18 mouse cellular contexts compared by ENCODE assay signal in the genomic region with DNA sequence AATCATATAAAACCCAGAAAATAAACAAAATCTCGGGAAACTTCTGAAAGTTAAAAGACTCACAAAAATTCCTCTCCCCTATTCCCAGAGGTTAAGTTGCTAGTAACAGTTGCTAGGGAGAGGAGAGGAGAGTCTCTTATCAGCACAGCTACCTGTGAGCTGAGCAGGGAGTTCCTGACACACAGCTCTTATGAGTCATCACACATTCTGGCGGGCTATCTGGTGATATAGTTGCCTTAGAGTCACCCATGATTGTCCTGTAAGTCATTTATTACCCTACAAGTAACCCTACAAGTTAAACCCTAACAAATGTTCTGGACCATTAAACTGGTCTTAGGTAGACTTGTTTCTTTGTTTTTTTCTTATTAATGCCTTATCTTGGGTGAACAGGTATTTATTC.
A peak's percentile ranks its signal among the peaks of the same experiment; 100 is the strongest.
DNase-seq lines count a peak whose midpoint lies in the region; ATAC-seq and TF ChIP-seq lines count a peak whose summit lies in the region.
"Had no signal": no experiment of that assay in that cellular context is flagged by ENCODE, and none has a peak within 500 bp of the region (broad histone marks: within the 10 kb centered on the region; RNA-seq: fewer than 3 reads in every experiment).

No protein-coding gene starts in this region.

- H3K4me2 ChIP-seq in kidney, embryonic 14.5 days (replicated peaks; ENCODE audit: low read depth, low read length) = no peak overlapping the region
- H3K4me2 ChIP-seq in intestine, embryonic 14.5 days (ENCODE audit: low read length) = no peak overlapping the region
- no peak overlapping the region for H3K4me2 ChIP-seq in intestine, postnatal 0 days (replicated peaks; ENCODE audit: low read depth)
- H3K4me2 ChIP-seq in stomach, postnatal 0 days (replicated peaks; ENCODE audit: low read depth) = no peak overlapping the region
- H3K4me2 ChIP-seq: embryonic facial prominence, embryonic 12.5 days; forebrain, embryonic 15.5 days; heart, embryonic 11.5 days had no signal

- no peak overlapping the region for H3K9ac ChIP-seq in kidney, embryonic 14.5 days (ENCODE audit: low read depth, low read length)
- H3K9ac ChIP-seq in intestine, embryonic 14.5 days (ENCODE audit: low read length) = no peak overlapping the region
- no peak overlapping the region for H3K9ac ChIP-seq in intestine, postnatal 0 days (ENCODE audit: low read depth, low read length)
- no peak overlapping the region for H3K9ac ChIP-seq in stomach, postnatal 0 days (ENCODE audit: low read length)
- H3K9ac ChIP-seq: embryonic facial prominence, embryonic 12.5 days; forebrain, embryonic 15.5 days had no signal

- ATAC-seq in kidney, embryonic 14.5 days (ENCODE audit: low FRiP score, low TSS enrichment) = peak; percentile 68; the same call in 1 of the 2 replicates
- peak; percentile 94 for ATAC-seq in intestine, embryonic 14.5 days (replicated peaks; ENCODE audit: low FRiP score, low TSS enrichment, low read depth)
- peak; percentile 78 for ATAC-seq in intestine, postnatal 0 days
- peak; percentile 79 for ATAC-seq in stomach, postnatal 0 days (ENCODE audit: low FRiP score, low TSS enrichment)
- ATAC-seq: activated CD4-positive, CD25-positive, alpha-beta regulatory T cell, adult 4 months; forebrain, embryonic 15.5 days; Patski had no signal

- no peak for TF ChIP-seq CTCF in intestine, postnatal 0 days (IDR thresholded peaks at IDR 0.05; ENCODE audit: low read depth)
- TF ChIP-seq CTCF in stomach, postnatal 0 days (IDR thresholded peaks at IDR 0.05; ENCODE audit: low read depth) = no peak

- no peak overlapping the region for H3K27ac ChIP-seq in kidney, embryonic 14.5 days (ENCODE audit: low read depth, low read length)
- H3K27ac ChIP-seq in intestine, embryonic 14.5 days (ENCODE audit: low read depth) = no peak overlapping the region
- no peak overlapping the region for H3K27ac ChIP-seq in intestine, postnatal 0 days (ENCODE audit: low read depth, low read length)
- H3K27ac ChIP-seq in stomach, postnatal 0 days (replicated peaks) = no peak overlapping the region
- no peak overlapping the region for H3K27ac ChIP-seq in hindbrain, embryonic 10.5 days
- H3K27ac ChIP-seq: embryonic facial prominence, embryonic 12.5 days; forebrain, embryonic 15.5 days; heart, adult 2 months had no signal

- H3K9me3 ChIP-seq in kidney, embryonic 14.5 days (ENCODE audit: control insufficient read depth, low read length) = no peaks in the 10 kb centered on the region
- no peaks in the 10 kb centered on the region for H3K9me3 ChIP-seq in intestine, embryonic 14.5 days (ENCODE audit: control insufficient read depth, low read length)
- no peaks in the 10 kb centered on the region for H3K9me3 ChIP-seq in intestine, postnatal 0 days (ENCODE audit: control insufficient read depth)
- H3K9me3 ChIP-seq in stomach, postnatal 0 days (ENCODE audit: control insufficient read depth, low read length) = no peaks in the 10 kb centered on the region
- no peaks in the 10 kb centered on the region for H3K9me3 ChIP-seq in hindbrain, embryonic 10.5 days
- H3K9me3 ChIP-seq: embryonic facial prominence, embryonic 12.5 days; forebrain, embryonic 15.5 days had no signal

- 33% methylated on average over 2 of the region's 2 CpGs for WGBS in kidney, embryonic 14.5 days
- WGBS in intestine, embryonic 14.5 days = 20% methylated on average over 2 of the region's 2 CpGs
- WGBS in intestine, postnatal 0 days = 18% methylated on average over 2 of the region's 2 CpGs
- 16% methylated on average over 2 of the region's 2 CpGs for WGBS in stomach, postnatal 0 days
- WGBS in hindbrain, embryonic 10.5 days = 69% methylated on average over 2 of the region's 2 CpGs

- no peaks in the 10 kb centered on the region for H3K4me1 ChIP-seq in kidney, embryonic 14.5 days (ENCODE audit: control insufficient read depth, insufficient read depth, low read length)
- no peaks in the 10 kb centered on the region for H3K4me1 ChIP-seq in intestine, embryonic 14.5 days (replicated peaks; ENCODE audit: control insufficient read depth, insufficient read depth, low read length)
- no peaks in the 10 kb centered on the region for H3K4me1 ChIP-seq in intestine, postnatal 0 days (replicated peaks; ENCODE audit: control insufficient read depth, insufficient read depth, low read length)
- H3K4me1 ChIP-seq in stomach, postnatal 0 days (replicated peaks; ENCODE audit: control insufficient read depth, insufficient read depth) = no peaks in the 10 kb centered on the region
- peaks cover 9% of the 10 kb centered on the region for H3K4me1 ChIP-seq in hindbrain, embryonic 10.5 days (replicated peaks)
- H3K4me1 ChIP-seq: embryonic facial prominence, embryonic 12.5 days; forebrain, embryonic 15.5 days had no signal

- H3K36me3 ChIP-seq in kidney, embryonic 14.5 days (ENCODE audit: control insufficient read depth, insufficient read depth, low read length) = no peaks in the 10 kb centered on the region
- no peaks in the 10 kb centered on the region for H3K36me3 ChIP-seq in intestine, embryonic 14.5 days (ENCODE audit: control insufficient read depth, insufficient read depth, low read length)
- H3K36me3 ChIP-seq in intestine, postnatal 0 days (ENCODE audit: control insufficient read depth, insufficient read depth) = no peaks in the 10 kb centered on the region
- H3K36me3 ChIP-seq in stomach, postnatal 0 days (ENCODE audit: control insufficient read depth, insufficient read depth, low read length) = no peaks in the 10 kb centered on the region
- H3K36me3 ChIP-seq in hindbrain, embryonic 10.5 days = no peaks in the 10 kb centered on the region
- H3K36me3 ChIP-seq: embryonic facial prominence, embryonic 12.5 days; forebrain, embryonic 15.5 days had no signal

- H3K4me3 ChIP-seq in kidney, embryonic 14.5 days (ENCODE audit: low read length) = no peak overlapping the region
- no peak overlapping the region for H3K4me3 ChIP-seq in intestine, embryonic 14.5 days (ENCODE audit: low read depth, low read length)
- H3K4me3 ChIP-seq in intestine, postnatal 0 days (ENCODE audit: low read depth, low read length) = no peak overlapping the region
- no peak overlapping the region for H3K4me3 ChIP-seq in stomach, postnatal 0 days (ENCODE audit: low read depth, low read length)
- no peak overlapping the region for H3K4me3 ChIP-seq in hindbrain, embryonic 10.5 days
- H3K4me3 ChIP-seq: embryonic facial prominence, embryonic 12.5 days; forebrain, embryonic 15.5 days; heart, adult 2 months had no signal

- DNase-seq in kidney, adult 8-10 months = no peak
- no peak for DNase-seq in intestine, embryonic 14.5 days (ENCODE audit: low spot score)
- no peak for DNase-seq in stomach, postnatal 0 days (ENCODE audit: low spot score)
- DNase-seq in left cerebral cortex, adult 9 months (ENCODE audit: low spot score in 2 of 2) = no peak
- no peak for DNase-seq in hindbrain, embryonic 10.5 days (ENCODE audit: low spot score)
- DNase-seq: adrenal gland, postnatal 14 days; cerebellum, adult 11-12 months; cerebellum, adult 9-10 months; cerebellum, postnatal 25 days; gastrocnemius, postnatal 10 days; heart, adult 2 months had no signal

- H3K27me3 ChIP-seq in kidney, embryonic 14.5 days (ENCODE audit: control insufficient read depth, insufficient read depth, low read length) = no peaks in the 10 kb centered on the region
- H3K27me3 ChIP-seq in intestine, embryonic 14.5 days (replicated peaks; ENCODE audit: control insufficient read depth, insufficient read depth, low read length) = no peaks in the 10 kb centered on the region
- H3K27me3 ChIP-seq in intestine, postnatal 0 days (replicated peaks; ENCODE audit: control insufficient read depth, insufficient read depth, low read length) = no peaks in the 10 kb centered on the region
- H3K27me3 ChIP-seq in stomach, postnatal 0 days (ENCODE audit: control insufficient read depth, insufficient read depth, low read length) = no peaks in the 10 kb centered on the region
- no peaks in the 10 kb centered on the region for H3K27me3 ChIP-seq in hindbrain, embryonic 10.5 days (ENCODE audit: insufficient read depth, poor library complexity, severe bottlenecking)
- H3K27me3 ChIP-seq: embryonic facial prominence, embryonic 12.5 days; forebrain, embryonic 15.5 days; Patski had no signal

- TF ChIP-seq EP300 in stomach, postnatal 0 days (optimal IDR thresholded peaks at IDR 0.05) = no peak
